Comparison of ENCODE assay signal across 11 mouse cellular contexts in the genomic region with DNA sequence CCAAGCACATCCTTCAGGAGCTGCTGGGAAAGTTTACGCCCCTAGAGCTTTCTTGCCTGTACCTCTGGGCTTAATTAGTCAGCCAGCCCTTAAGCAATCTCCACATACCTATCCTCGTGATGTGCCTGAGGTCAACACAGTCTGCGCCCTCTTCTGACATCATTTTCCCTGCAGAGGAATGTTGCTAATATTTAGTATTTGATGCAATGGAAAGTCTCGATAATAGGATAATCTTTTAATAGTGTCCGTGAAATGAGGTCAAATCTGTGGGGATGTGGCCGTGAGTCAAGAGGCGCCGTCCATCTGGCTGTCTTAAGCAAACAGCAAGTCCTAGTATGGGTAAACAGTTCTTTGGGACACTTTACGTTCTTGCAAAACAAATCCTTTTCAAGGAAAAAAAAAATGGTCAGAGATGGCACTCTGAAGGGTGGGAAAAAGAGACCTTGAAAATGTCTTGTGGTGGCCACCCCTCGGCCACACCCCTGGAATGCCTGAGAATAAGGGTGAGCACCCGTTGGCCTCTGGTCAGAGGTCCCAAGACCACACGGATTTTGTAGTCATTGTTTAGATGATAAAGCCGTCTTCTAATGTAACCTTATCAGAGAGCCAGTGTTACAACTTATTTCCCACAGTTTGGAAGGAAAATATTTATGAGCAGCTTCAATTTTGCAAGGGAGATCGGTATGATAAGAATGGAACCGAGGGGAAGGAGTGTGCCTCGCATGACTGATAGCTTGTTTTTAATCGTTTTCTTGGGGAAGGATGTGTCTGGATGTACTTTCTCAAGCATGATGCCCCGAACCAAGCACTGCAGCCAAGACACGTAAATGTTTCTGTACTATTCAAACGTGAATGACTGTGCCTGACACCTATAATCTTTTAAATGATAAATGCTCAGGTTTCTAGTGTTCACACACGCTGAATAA.
DNase-seq lines count a peak whose midpoint lies in the region; ATAC-seq and TF ChIP-seq lines count a peak whose summit lies in the region.
"Had no signal": no experiment of that assay in that cellular context is flagged by ENCODE, and none has a peak within 500 bp of the region (broad histone marks: within the 10 kb centered on the region; RNA-seq: fewer than 3 reads in every experiment).

No protein-coding gene starts in this region.

- peak; percentile 73 for ATAC-seq in liver, postnatal 0 days
- no peak for ATAC-seq in liver, embryonic 11.5 days (replicated peaks; ENCODE audit: low FRiP score)
- ATAC-seq: midbrain, embryonic 15.5 days had no signal

- no peak overlapping the region for H3K9ac ChIP-seq in liver, postnatal 0 days (replicated peaks)
- H3K9ac ChIP-seq in liver, embryonic 11.5 days (ENCODE audit: low read depth, low read length): no peak overlapping the region
- H3K9ac ChIP-seq: embryonic facial prominence, embryonic 15.5 days; midbrain, embryonic 15.5 days had no signal

- intact Hi-C loops in heart, postnatal 36 days (cut with DNase I): no loop called here

- no peak overlapping the region for H3K27ac ChIP-seq in liver, postnatal 0 days (ENCODE audit: low read depth)
- no peak overlapping the region for H3K27ac ChIP-seq in liver, embryonic 11.5 days (ENCODE audit: low read depth, low read length)
- H3K27ac ChIP-seq: embryonic facial prominence, embryonic 15.5 days; midbrain, embryonic 15.5 days had no signal

- H3K27me3 ChIP-seq in liver, postnatal 0 days (ENCODE audit: insufficient read depth, low read length): no peaks in the 10 kb centered on the region
- no peaks in the 10 kb centered on the region for H3K27me3 ChIP-seq in liver, embryonic 11.5 days (replicated peaks; ENCODE audit: control insufficient read depth, insufficient read depth, low read length)
- H3K27me3 ChIP-seq: embryonic facial prominence, embryonic 15.5 days; midbrain, embryonic 15.5 days had no signal

- no peak for TF ChIP-seq CTCF in liver, postnatal 0 days (IDR thresholded peaks at IDR 0.05; ENCODE audit: low read depth)

- peak overlapping the region; percentile 22; the same call in 1 of the 2 replicates for H3K4me2 ChIP-seq in liver, postnatal 0 days (ENCODE audit: low read depth, low read length)
- no peak overlapping the region for H3K4me2 ChIP-seq in liver, embryonic 11.5 days
- H3K4me2 ChIP-seq: embryonic facial prominence, embryonic 15.5 days; midbrain, embryonic 15.5 days had no signal

- 40% methylated on average over 21 of the region's 21 CpGs for WGBS in liver, postnatal 0 days (ENCODE audit: insufficient replicate concordance)
- 55% methylated on average over 21 of the region's 21 CpGs for WGBS in liver, embryonic 11.5 days

- TF ChIP-seq EP300 in liver, postnatal 0 days (IDR thresholded peaks at IDR 0.05; ENCODE audit: low read depth): peak; percentile 57; the same call in 1 of the 2 replicates

- no peak overlapping the region for H3K4me3 ChIP-seq in liver, postnatal 0 days (ENCODE audit: low read depth, low read length)
- no peak overlapping the region for H3K4me3 ChIP-seq in liver, embryonic 11.5 days (ENCODE audit: low read depth, low read length)
- H3K4me3 ChIP-seq: embryonic facial prominence, embryonic 15.5 days; midbrain, embryonic 15.5 days had no signal

- H3K36me3 ChIP-seq in liver, postnatal 0 days (replicated peaks; ENCODE audit: insufficient read depth, low read length): no peaks in the 10 kb centered on the region
- no peaks in the 10 kb centered on the region for H3K36me3 ChIP-seq in liver, embryonic 11.5 days (ENCODE audit: control insufficient read depth, insufficient read depth, low read length)
- H3K36me3 ChIP-seq: embryonic facial prominence, embryonic 15.5 days; midbrain, embryonic 15.5 days had no signal

- DNase-seq in cerebellum, adult 18-20 months: peak; percentile 51 to 55
- no peak for DNase-seq in cerebellum, postnatal 10 days
- DNase-seq in liver, postnatal 0 days: no peak
- DNase-seq in liver, embryonic 11.5 days (ENCODE audit: low spot score): no peak
- peak; percentile 33 to 35 for DNase-seq in heart, postnatal 36 days
- DNase-seq in skeletal muscle tissue, adult 2 months (ENCODE audit: low read depth, low spot score): peak; percentile 72
- no peak for DNase-seq in adrenal gland, postnatal 14 days
- no peak for DNase-seq in right cerebral cortex, postnatal 4 days
- DNase-seq: thymus, postnatal 36 days had no signal

- H3K4me1 ChIP-seq in liver, postnatal 0 days (ENCODE audit: insufficient read depth): no peaks in the 10 kb centered on the region
- H3K4me1 ChIP-seq in liver, embryonic 11.5 days (replicated peaks; ENCODE audit: control insufficient read depth, insufficient read depth, low read length): peaks cover 4% of the 10 kb centered on the region; the same call in 1 of the 2 replicates
- H3K4me1 ChIP-seq: embryonic facial prominence, embryonic 15.5 days; midbrain, embryonic 15.5 days had no signal

- H3K9me3 ChIP-seq in liver, postnatal 0 days (ENCODE audit: low read length): no peaks in the 10 kb centered on the region
- no peaks in the 10 kb centered on the region for H3K9me3 ChIP-seq in liver, embryonic 11.5 days (ENCODE audit: control insufficient read depth, low read length)
- H3K9me3 ChIP-seq: embryonic facial prominence, embryonic 15.5 days; midbrain, embryonic 15.5 days had no signal

Comparison
In these comparisons a context has a peak if more than half of its experiments do, and no peak if none do; other contexts are left out.
1. DNase-seq: peak in cerebellum, adult 18-20 months (2 of 2), heart, postnatal 36 days (2 of 2) and skeletal muscle tissue, adult 2 months (single experiment); none in cerebellum, postnatal 10 days (0 of 2), liver, postnatal 0 days (single experiment), liver, embryonic 11.5 days (single experiment), adrenal gland, postnatal 14 days (single experiment) and right cerebral cortex, postnatal 4 days (single experiment).